Mouse (Mus musculus) hindbrain, embryonic 14.5 days (tissue): ENCODE results near the gene Clasp1. TPM values are rescaled to one million over a fixed set of nuclear protein-coding genes. Genes with fewer than 3 reads are reported as not detected.
A peak's percentile ranks its signal among the peaks of the same experiment; 100 is the strongest.

ENCODE experiments used
- ATAC-seq: fragments of 200-750 bp; cut with Nextera tagmentation; 2 replicates; pipeline ENCODE4 v1.8.0; 2017; ENCODE audit warnings: moderate number of reproducible peaks, mild to moderate bottlenecking, moderate TSS enrichment, moderate library complexity; ENCODE audit not compliant: low FRiP score
- DNase-seq: peaks from one replicate; pipeline ENCODE4 v3.0.0-alpha.2; 2015; ENCODE audit warnings: low spot score
- H3K27ac ChIP-seq: fragments of 300-500 bp; sonication (generic); 2 replicates; pipeline ENCODE4 v1.5.1; 2014; ENCODE audit warnings: mild to moderate bottlenecking, moderate library complexity
- H3K27me3 ChIP-seq: fragments of 300-500 bp; sonication (generic); 2 replicates; pipeline ENCODE4 v1.6.1; 2014; ENCODE audit warnings: mild to moderate bottlenecking, low read length, mixed read lengths; ENCODE audit not compliant: control insufficient read depth, insufficient read depth
- H3K36me3 ChIP-seq: fragments of 300-500 bp; sonication (generic); replicated peaks from 2 replicates; pipeline ENCODE4 v1.6.1; 2014; ENCODE audit not compliant: control insufficient read depth, insufficient read depth
- H3K4me1 ChIP-seq: fragments of 300-500 bp; sonication (generic); replicated peaks from 2 replicates; pipeline ENCODE4 v1.6.1; 2014; ENCODE audit warnings: antibody characterized with exemption, low read length, mixed read lengths; ENCODE audit not compliant: control insufficient read depth, insufficient read depth
- H3K4me2 ChIP-seq: fragments of 300-500 bp; sonication (generic); replicated peaks from 2 replicates; pipeline ENCODE4 v1.6.1; 2014; ENCODE audit warnings: mild to moderate bottlenecking, moderate library complexity
- H3K4me3 ChIP-seq: fragments of 300-500 bp; sonication (generic); replicated peaks from 2 replicates; pipeline ENCODE4 v1.5.1; 2014; ENCODE audit warnings: mild to moderate bottlenecking, low read length
- H3K9ac ChIP-seq: fragments of 300-500 bp; sonication (generic); 2 replicates; pipeline ENCODE4 v1.6.1; 2014
- H3K9me3 ChIP-seq: fragments of 300-500 bp; sonication (generic); 2 replicates; pipeline ENCODE4 v1.6.1; 2016; ENCODE audit warnings: low read length; ENCODE audit not compliant: control insufficient read depth
- WGBS: fragments of 180-500 bp; shearing (Covaris S2); extraction: QIAGEN DNeasy Blood & Tissue Kit; methylation state at CpG from one replicate; pipeline ENCODE4 v1.1.7; 2014; 5-methylcytosine and 5-hydroxymethylcytosine counted together
- polyA plus RNA-seq: library from polyadenylated mRNA; unstranded; fragments of >200 nt; fragmentation: Nextera tagmentation; extraction: Ambion mirVana; gene quantifications from 2 replicates; pipeline ENCODE4 v1.2.1, GENCODE M21; 2014

Gene Clasp1
- polyA plus RNA-seq, 1 experiment from 2014 or later, result 130 TPM

GRCm38 (mm10) chr1:118419399-118419798 is 30.5 kb downstream of the Clasp1 start:
- no peak for DNase-seq
- 90% methylated on average over 8 of the region's 8 CpGs for WGBS

GRCm38 (mm10) chr1:118421149-118421548 is 32.3 kb downstream of the Clasp1 start:
- H3K9ac ChIP-seq, result no peak overlapping the region
- H3K36me3 ChIP-seq, result peaks cover 42% of the 10 kb centered on the region
- H3K4me2 ChIP-seq, result no peak overlapping the region
- DNase-seq (no peak), ATAC-seq (no peak)
- H3K27me3 ChIP-seq, result no peaks in the 10 kb centered on the region
- H3K27ac ChIP-seq, result no peak overlapping the region
- H3K4me3 ChIP-seq, result no peak overlapping the region
- H3K4me1 ChIP-seq, result no peaks in the 10 kb centered on the region; the same call in 1 of the 2 replicates
- WGBS, result 90% methylated on average over 3 of the region's 3 CpGs
- H3K9me3 ChIP-seq, result no peaks in the 10 kb centered on the region

More at GRCm38 (mm10) chr1:118419399-118419798, 30.5 kb downstream of the Clasp1 start:
- H3K4me2 ChIP-seq, result no peak overlapping the region
- peaks cover 35% of the 10 kb centered on the region for H3K36me3 ChIP-seq
- no peak overlapping the region for H3K9ac ChIP-seq
- no peak for ATAC-seq
- no peaks in the 10 kb centered on the region; the same call in 1 of the 2 replicates for H3K4me1 ChIP-seq
- no peak overlapping the region for H3K27ac ChIP-seq
- no peak overlapping the region for H3K4me3 ChIP-seq
- no peaks in the 10 kb centered on the region for H3K9me3 ChIP-seq
- H3K27me3 ChIP-seq, result no peaks in the 10 kb centered on the region

DNA sequence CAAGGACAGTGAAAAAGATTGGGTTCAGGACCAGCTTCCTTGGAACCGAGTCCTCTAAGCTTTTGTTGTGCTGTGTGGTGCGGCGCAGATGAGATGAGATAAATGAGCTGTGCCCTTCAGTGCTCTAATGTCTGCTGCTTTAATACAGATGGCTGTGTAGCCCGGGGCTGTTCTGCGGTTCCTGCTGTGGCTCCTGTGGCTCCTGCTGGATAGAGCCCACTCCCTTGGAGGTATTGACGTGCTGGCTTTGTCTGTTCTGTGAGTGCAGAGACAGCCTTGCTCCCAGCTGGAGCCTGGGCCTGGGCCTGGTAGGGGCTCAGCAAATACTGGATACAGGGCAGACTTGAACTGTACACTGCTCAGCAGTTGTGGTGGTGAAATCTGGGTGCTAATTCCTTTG is 34.0 kb downstream of the Clasp1 start:
- no peak overlapping the region for H3K4me2 ChIP-seq
- no peaks in the 10 kb centered on the region for H3K9me3 ChIP-seq
- 0 out of 2 replicates have a peak, but pooled peaks have one; percentile 26 for ATAC-seq
- H3K27me3 ChIP-seq, result no peaks in the 10 kb centered on the region
- no peak for DNase-seq
- H3K36me3 ChIP-seq, result peaks cover 42% of the 10 kb centered on the region
- WGBS, result 58% methylated on average over 6 of the region's 6 CpGs
- no peaks in the 10 kb centered on the region; the same call in none of the 2 replicates for H3K4me1 ChIP-seq
- no peak overlapping the region for H3K9ac ChIP-seq
- no peak overlapping the region for H3K27ac ChIP-seq
- no peak overlapping the region for H3K4me3 ChIP-seq

DNA sequence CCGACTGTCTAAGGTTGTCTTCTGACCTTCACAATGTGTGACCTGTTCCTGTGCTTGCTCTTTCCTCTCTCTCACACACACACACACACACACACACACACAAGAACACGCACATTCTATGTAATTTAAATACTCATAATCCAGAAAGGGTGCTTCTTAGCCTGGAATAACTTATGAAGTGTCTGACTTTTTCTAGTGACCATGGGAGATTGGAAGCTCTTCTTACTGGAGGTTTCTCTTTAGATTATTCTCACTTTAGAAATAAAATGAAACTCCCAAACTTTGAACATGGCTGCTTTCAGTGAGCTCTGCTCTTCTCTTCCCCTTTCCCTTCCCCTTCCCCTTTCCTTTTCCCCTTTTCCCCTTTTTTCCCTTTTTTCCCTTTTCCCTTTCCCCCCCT is 37.1 kb downstream of the Clasp1 start:
- H3K9me3 ChIP-seq, result no peaks in the 10 kb centered on the region
- no peak overlapping the region for H3K9ac ChIP-seq
- no peak overlapping the region for H3K27ac ChIP-seq
- DNase-seq (no peak), ATAC-seq (no peak)
- no peaks in the 10 kb centered on the region; the same call in none of the 2 replicates for H3K4me1 ChIP-seq
- H3K36me3 ChIP-seq, result peaks cover 22% of the 10 kb centered on the region
- no peak overlapping the region for H3K4me3 ChIP-seq
- WGBS, result 94% methylated on average over 2 of the region's 2 CpGs
- no peak overlapping the region for H3K4me2 ChIP-seq
- no peaks in the 10 kb centered on the region for H3K27me3 ChIP-seq

- Histone ChIP-seq H3K4me3 (no peak overlapping the region), H3K9me3 (no peaks in the 10 kb centered on the region), H3K27ac (no peak overlapping the region), H3K9ac (no peak overlapping the region), H3K4me2 (no peak overlapping the region), H3K36me3 (0 out of 2 replicates have a peak, but pooled peaks cover 12% of the 10 kb centered on the region), H3K27me3 (no peaks in the 10 kb centered on the region), H3K4me1 (no peaks in the 10 kb centered on the region; the same call in 1 of the 2 replicates)
- DNase-seq (no peak), ATAC-seq (no peak)
- WGBS, result 86% methylated on average over 6 of the region's 6 CpGs
These were observed 39.7 kb downstream of the Clasp1 start for GRCm38 (mm10) chr1:118428354-118429084.

DNA sequence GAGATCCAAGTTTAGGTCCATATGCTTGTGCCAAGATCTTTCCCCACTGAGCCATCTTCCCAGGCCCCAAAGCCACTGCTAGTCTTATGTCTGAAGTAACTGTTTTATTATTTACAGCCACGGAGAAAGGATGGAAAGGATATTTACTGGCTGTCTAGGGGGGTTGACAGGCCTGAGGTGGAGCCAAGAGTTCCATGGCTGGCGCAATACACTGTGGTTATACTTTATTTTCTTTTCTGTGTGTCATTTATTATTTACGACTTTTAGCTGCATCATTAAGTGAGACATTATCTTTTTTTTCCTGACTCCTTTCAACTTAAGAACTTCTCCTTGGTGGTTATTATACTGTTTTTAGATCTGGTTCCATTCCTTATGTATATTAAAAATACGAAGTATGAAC is 42.7 kb downstream of the Clasp1 start:
- H3K4me2 ChIP-seq, result no peak overlapping the region
- no peaks in the 10 kb centered on the region for H3K9me3 ChIP-seq
- H3K4me3 ChIP-seq, result no peak overlapping the region
- DNase-seq (no peak), ATAC-seq (no peak)
- H3K9ac ChIP-seq, result no peak overlapping the region
- no peak overlapping the region for H3K27ac ChIP-seq
- peaks cover 5% of the 10 kb centered on the region for H3K4me1 ChIP-seq
- no peaks in the 10 kb centered on the region for H3K36me3 ChIP-seq
- H3K27me3 ChIP-seq, result no peaks in the 10 kb centered on the region
- WGBS, result 95% methylated on average over 4 of the region's 4 CpGs

DNA sequence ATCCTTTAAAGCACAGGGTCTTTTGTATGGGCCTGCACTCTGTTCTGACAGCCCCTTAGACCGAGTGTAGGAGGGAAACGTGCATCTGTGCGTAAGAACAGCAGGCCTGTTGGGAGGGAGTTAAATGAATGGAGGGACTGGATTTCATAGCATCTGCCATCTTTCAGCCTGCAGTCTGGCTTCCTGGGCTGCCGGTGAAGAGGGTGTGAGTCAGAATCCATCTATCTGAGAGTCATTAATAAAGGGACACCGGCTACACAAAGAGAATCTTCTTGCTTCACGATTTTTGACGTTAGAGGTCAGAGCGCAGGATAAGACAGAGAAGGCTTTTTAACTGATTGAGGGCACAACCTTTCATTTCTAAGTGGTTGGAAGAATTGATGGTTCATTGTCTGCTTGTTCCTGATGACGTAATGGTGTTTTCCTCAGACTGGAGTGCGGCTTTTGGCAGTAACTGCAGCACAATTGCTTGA is 46.2 kb downstream of the Clasp1 start:
- no peak overlapping the region for H3K4me3 ChIP-seq

DNA sequence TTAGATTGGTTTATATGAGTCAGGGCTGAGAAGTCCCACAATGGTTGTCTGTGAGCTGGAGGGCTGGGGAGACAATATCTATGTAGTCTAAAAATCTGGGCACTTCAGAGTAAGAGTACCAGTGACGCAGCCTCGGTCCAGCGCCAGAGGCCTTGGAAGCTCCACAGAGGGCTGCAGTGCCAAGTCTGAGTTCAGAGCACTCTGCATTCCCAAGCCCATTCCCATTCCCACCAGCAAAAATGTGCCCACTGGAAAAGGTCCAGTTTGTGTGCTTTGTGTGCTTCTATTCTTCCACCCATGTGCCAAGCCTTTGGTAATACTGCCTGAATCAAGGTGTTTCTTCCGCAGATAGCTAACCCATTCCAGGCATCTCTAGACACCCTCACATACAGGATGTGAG is 49.0 kb downstream of the Clasp1 start:
- peaks cover 9% of the 10 kb centered on the region; the same call in 1 of the 2 replicates for H3K4me1 ChIP-seq
- ATAC-seq (no peak), DNase-seq (no peak)
- 90% methylated on average over 4 of the region's 4 CpGs for WGBS
- H3K36me3 ChIP-seq, result no peaks in the 10 kb centered on the region
- no peak overlapping the region for H3K4me3 ChIP-seq
- H3K27ac ChIP-seq, result no peak overlapping the region
- no peak overlapping the region for H3K4me2 ChIP-seq
- no peaks in the 10 kb centered on the region for H3K9me3 ChIP-seq
- H3K27me3 ChIP-seq, result no peaks in the 10 kb centered on the region
- no peak overlapping the region for H3K9ac ChIP-seq

More for the DNA sequence above, 46.2 kb downstream of the Clasp1 start:
- Histone ChIP-seq H3K4me2 (peak overlapping the region; percentile 25), H3K9ac (peak overlapping the region; percentile 32; the same call in 1 of the 2 replicates), H3K9me3 (no peaks in the 10 kb centered on the region), H3K27ac (peak overlapping the region; percentile 79), H3K36me3 (no peaks in the 10 kb centered on the region), H3K4me1 (peaks cover 9% of the 10 kb centered on the region; the same call in 1 of the 2 replicates), H3K27me3 (no peaks in the 10 kb centered on the region)
- WGBS, result 30% methylated on average over 10 of the region's 10 CpGs
- ATAC-seq (peak; percentile 68), DNase-seq (peak; percentile 55)

DNA sequence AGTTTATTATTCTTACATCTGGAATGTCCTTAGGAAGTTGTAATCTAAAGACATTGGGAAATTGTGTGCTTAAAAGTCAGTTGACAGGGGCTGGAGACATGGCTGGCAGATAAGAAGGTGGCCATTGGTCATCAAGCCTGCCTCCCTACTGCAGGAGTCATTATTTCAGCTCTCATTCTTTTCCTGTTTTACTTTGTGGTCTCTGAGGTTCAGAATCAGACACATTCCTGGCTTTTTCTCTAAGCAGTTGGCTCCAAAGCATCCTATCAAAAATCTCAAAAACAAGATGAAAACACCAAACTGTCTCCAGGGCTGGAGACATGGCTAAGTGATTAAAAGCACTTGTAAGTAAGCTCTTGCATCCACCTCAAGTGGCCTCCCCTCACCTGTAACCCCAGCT is 49.5 kb downstream of the Clasp1 start:
- Histone ChIP-seq H3K36me3 (no peaks in the 10 kb centered on the region), H3K9me3 (no peaks in the 10 kb centered on the region), H3K27ac (no peak overlapping the region), H3K4me2 (no peak overlapping the region), H3K9ac (no peak overlapping the region), H3K4me3 (no peak overlapping the region), H3K4me1 (peaks cover 9% of the 10 kb centered on the region; the same call in 1 of the 2 replicates), H3K27me3 (no peaks in the 10 kb centered on the region)
- ATAC-seq (no peak), DNase-seq (no peak)
